Comparison of ENCODE assay signal across 26 mouse cellular contexts in the genomic region with DNA sequence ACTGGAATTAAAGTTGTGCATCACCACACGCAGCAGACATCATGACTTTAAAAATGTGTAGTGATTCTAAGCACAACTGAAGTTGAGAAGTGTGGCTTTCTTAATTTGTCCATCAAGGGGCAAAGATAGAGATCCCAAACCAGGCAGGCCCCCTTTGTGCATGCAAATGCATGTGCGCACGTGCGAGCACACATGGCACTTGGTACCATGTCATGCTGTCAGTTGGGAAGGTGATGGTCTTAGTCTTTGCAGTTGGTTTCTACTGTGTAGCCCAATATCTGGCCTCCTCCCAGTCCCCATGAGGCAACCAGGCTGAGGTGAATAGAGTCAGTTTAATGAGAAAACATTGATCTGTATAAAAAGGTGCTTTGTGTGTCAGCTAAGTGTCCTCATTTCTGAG. TPM values are rescaled to one million over a fixed set of nuclear protein-coding genes. Genes with fewer than 3 reads are reported as not detected.
A peak's percentile ranks its signal among the peaks of the same experiment; 100 is the strongest.
DNase-seq lines count a peak whose midpoint lies in the region; ATAC-seq and TF ChIP-seq lines count a peak whose summit lies in the region.
"Had no signal": no experiment of that assay in that cellular context is flagged by ENCODE, and none has a peak within 500 bp of the region (broad histone marks: within the 10 kb centered on the region; RNA-seq: fewer than 3 reads in every experiment).

No protein-coding gene starts in this region.

- peak; percentile 54 for DNase-seq in gastrocnemius, adult 2 months
- DNase-seq in gastrocnemius, postnatal 10 days: no peak
- no peak for DNase-seq in heart, embryonic 10.5 days (ENCODE audit: low spot score)
- DNase-seq in left cerebral cortex, postnatal 36 days (ENCODE audit: low spot score in 2 of 2): no peak
- DNase-seq: adrenal gland, adult 2 months; adrenal gland, postnatal 14 days; cerebellum, adult 11 months; cerebellum, adult 9-11 months; gastrocnemius, postnatal 14 days; heart, adult 11 months; kidney, adult 11 months; kidney, adult 8-10 months had no signal

- no peak overlapping the region for H3K9ac ChIP-seq in heart, embryonic 14.5 days (ENCODE audit: low read length)
- H3K9ac ChIP-seq: embryonic facial prominence, embryonic 12.5 days; embryonic facial prominence, embryonic 15.5 days; forebrain, embryonic 12.5 days; hindbrain, embryonic 13.5 days; intestine, embryonic 15.5 days had no signal

- H3K4me3 ChIP-seq in gastrocnemius, adult 2 months: no peak overlapping the region
- H3K4me3 ChIP-seq in heart, embryonic 14.5 days (ENCODE audit: control insufficient read depth in 1 of 2, insufficient read depth in 1 of 2, low read depth in 1 of 2, low read length in 2 of 2): no peak overlapping the region
- H3K4me3 ChIP-seq in heart, embryonic 10.5 days: no peak overlapping the region
- no peak overlapping the region for H3K4me3 ChIP-seq in myocyte
- H3K4me3 ChIP-seq: embryonic facial prominence, embryonic 12.5 days; embryonic facial prominence, embryonic 15.5 days; forebrain, embryonic 12.5 days; hindbrain, embryonic 10.5 days; hindbrain, embryonic 13.5 days; intestine, embryonic 15.5 days had no signal

- H3K79me2 ChIP-seq in myocyte (ENCODE audit: control insufficient read depth, insufficient read depth): no peaks in the 10 kb centered on the region

- WGBS in heart, embryonic 14.5 days: 93% methylated on average over 4 of the region's 4 CpGs
- 91% methylated on average over 4 of the region's 4 CpGs for WGBS in heart, embryonic 10.5 days

- no peak for ATAC-seq in heart, embryonic 14.5 days (ENCODE audit: insufficient number of reproducible peaks, insufficient read depth, low FRiP score, low read depth)
- ATAC-seq: CD4-positive, CD25-positive, alpha-beta regulatory T cell, adult 4 months; hindbrain, embryonic 16.5 days; intestine, embryonic 15.5 days had no signal

- peaks cover 33% of the 10 kb centered on the region for H3K36me3 ChIP-seq in heart, embryonic 14.5 days (ENCODE audit: control insufficient read depth, insufficient read depth, low read length)
- H3K36me3 ChIP-seq in heart, embryonic 10.5 days: peaks cover 37% of the 10 kb centered on the region
- peaks cover 5% of the 10 kb centered on the region for H3K36me3 ChIP-seq in myocyte (ENCODE audit: control insufficient read depth, insufficient read depth)

- no peak for TF ChIP-seq CTCF in gastrocnemius, adult 2 months (IDR thresholded peaks at IDR 0.05)

- peaks cover 37 to 58% of the 10 kb centered on the region in 2 experiments for H3K4me1 ChIP-seq in heart, embryonic 14.5 days (ENCODE audit: control insufficient read depth in 2 of 2, insufficient read depth in 2 of 2, low read length in 2 of 2)
- H3K4me1 ChIP-seq in heart, embryonic 10.5 days: peaks cover 32% of the 10 kb centered on the region

- intact Hi-C loops in gastrocnemius, adult 2 months (cut with DNase I): no loop called here
- intact Hi-C loops in left cerebral cortex, postnatal 36 days (cut with DNase I): no loop called here

- no peaks in the 10 kb centered on the region for H3K9me3 ChIP-seq in heart, embryonic 14.5 days (ENCODE audit: control insufficient read depth, low read length)
- no peaks in the 10 kb centered on the region for H3K9me3 ChIP-seq in heart, embryonic 10.5 days
- H3K9me3 ChIP-seq: embryonic facial prominence, embryonic 12.5 days; embryonic facial prominence, embryonic 15.5 days; forebrain, embryonic 12.5 days; hindbrain, embryonic 10.5 days; hindbrain, embryonic 13.5 days; intestine, embryonic 15.5 days had no signal

- H3ac ChIP-seq in myocyte (ENCODE audit: control insufficient read depth, insufficient read length): no peak overlapping the region

- no peak overlapping the region for H3K4me2 ChIP-seq in heart, embryonic 14.5 days (ENCODE audit: low read length)
- H3K4me2 ChIP-seq in myocyte (ENCODE audit: low read depth): no peak overlapping the region
- H3K4me2 ChIP-seq: embryonic facial prominence, embryonic 12.5 days; embryonic facial prominence, embryonic 15.5 days; forebrain, embryonic 12.5 days; hindbrain, embryonic 13.5 days; intestine, embryonic 15.5 days had no signal

- no peaks in the 10 kb centered on the region for H3K27me3 ChIP-seq in heart, embryonic 14.5 days (ENCODE audit: control insufficient read depth, insufficient read depth, low read length)
- no peaks in the 10 kb centered on the region for H3K27me3 ChIP-seq in heart, embryonic 10.5 days (ENCODE audit: insufficient read depth, poor library complexity, severe bottlenecking)
- H3K27me3 ChIP-seq in myocyte (ENCODE audit: control insufficient read depth, insufficient read depth, insufficient read length): no peaks in the 10 kb centered on the region
- H3K27me3 ChIP-seq: embryonic facial prominence, embryonic 12.5 days; embryonic facial prominence, embryonic 15.5 days; forebrain, embryonic 12.5 days; hindbrain, embryonic 13.5 days; intestine, embryonic 15.5 days had no signal

- peak overlapping the region; percentile 91 for H3K27ac ChIP-seq in gastrocnemius, adult 2 months
- H3K27ac ChIP-seq in heart, embryonic 14.5 days (replicated peaks in 1 of 2; ENCODE audit: control insufficient read depth in 1 of 2, insufficient read depth in 1 of 2, low read depth in 2 of 2, low read length in 2 of 2): peak overlapping the region; percentile 24 to 57; a peak in 3 of 4 replicates
- no peak overlapping the region for H3K27ac ChIP-seq in heart, embryonic 10.5 days
- H3K27ac ChIP-seq: embryonic facial prominence, embryonic 12.5 days; embryonic facial prominence, embryonic 15.5 days; hindbrain, embryonic 10.5 days; hindbrain, embryonic 13.5 days; intestine, embryonic 15.5 days had no signal

- peak; percentile 16 for TF ChIP-seq POLR2A in myocyte (IDR thresholded peaks at IDR 0.05; ENCODE audit: insufficient read length, low read depth)

TF ChIP-seq in myocyte, 11 proteins besides CTCF, POLR2A, EP300 and RAD21:
- peak; percentile 56 for TF ChIP-seq POLR2AphosphoS2 (IDR thresholded peaks at IDR 0.05; ENCODE audit: insufficient read length, low read depth)
- TF ChIP-seq MYOD1 (IDR thresholded peaks at IDR 0.05; ENCODE audit: control insufficient read depth in 1 of 3, insufficient read length in 2 of 3, low read depth in 2 of 3): no peak

RNA-seq across cellular contexts. Expression of gene Ankrd23, which starts 6.8 kb away (rescaled TPM):
- total RNA-seq in gastrocnemius, adult 2 months (2021): 1,000 to 10,000 TPM; 1,971 to 4,216 TPM
- 100 to 1,000 TPM; 419 to 469 TPM for total RNA-seq in gastrocnemius, postnatal 10 days (2021)
- polyA plus RNA-seq in heart, embryonic 14.5 days (2014; fragmentation: Nextera tagmentation; extraction: Ambion mirVana): 18.9 and 19.4 TPM in 2 replicates
- polyA plus RNA-seq in heart, embryonic 10.5 days (2016; fragmentation: Nextera tagmentation; extraction: Ambion mirVana): 16.7 and 19.0 TPM in 2 replicates
- polyA plus RNA-seq in myocyte (2012; fragmentation: generic; extraction: Trizol): 78.6 TPM
- total RNA-seq in left cerebral cortex, postnatal 36 days (2021): 1 to 10 TPM; 3.1 to 9.6 TPM

RNA-seq across cellular contexts. Expression of gene Gm42417, which starts 9.4 kb away (rescaled TPM):
- total RNA-seq in gastrocnemius, adult 2 months (2021): 1,000 to 10,000 TPM in 1 of 2 experiments, 100 to 1,000 TPM in 1; 819 to 1,877 TPM
- total RNA-seq in gastrocnemius, postnatal 10 days (2021): 100 to 1,000 TPM; 193 to 229 TPM
- not detected in 2 replicates for polyA plus RNA-seq in heart, embryonic 14.5 days (2014; fragmentation: Nextera tagmentation; extraction: Ambion mirVana)
- 0.20 and 1.0 TPM in 2 replicates for polyA plus RNA-seq in heart, embryonic 10.5 days (2016; fragmentation: Nextera tagmentation; extraction: Ambion mirVana)
- 0.13 TPM for polyA plus RNA-seq in myocyte (2012; fragmentation: generic; extraction: Trizol)
- not detected for total RNA-seq in left cerebral cortex, postnatal 36 days (2021)
- total RNA-seq: adrenal gland, adult 2 months; adrenal gland, postnatal 4 days; common myeloid progenitor, adult 5-6 weeks; MEL had no signal
- polyA plus RNA-seq: adrenal gland, adult 2 months; heart, postnatal 0 days; hindbrain, embryonic 13.5 days had no signal

RNA-seq across cellular contexts. Expression of gene Ankrd39, which starts 17.4 kb away (rescaled TPM):
- 1 to 10 TPM; 7.2 to 9.3 TPM for total RNA-seq in gastrocnemius, adult 2 months (2021)
- total RNA-seq in gastrocnemius, postnatal 10 days (2021): 10 to 100 TPM; 10.9 to 11.4 TPM
- 27.2 and 29.0 TPM in 2 replicates for polyA plus RNA-seq in heart, embryonic 14.5 days (2014; fragmentation: Nextera tagmentation; extraction: Ambion mirVana)
- 23.9 and 24.5 TPM in 2 replicates for polyA plus RNA-seq in heart, embryonic 10.5 days (2016; fragmentation: Nextera tagmentation; extraction: Ambion mirVana)
- polyA plus RNA-seq in myocyte (2012; fragmentation: generic; extraction: Trizol): 17.9 TPM
- 10 to 100 TPM; 11.9 to 15.8 TPM for total RNA-seq in left cerebral cortex, postnatal 36 days (2021)

RNA-seq across cellular contexts. Expression of gene Cnnm3, which starts 18.2 kb away (rescaled TPM):
- 10 to 100 TPM in 1 of 2 experiments, 1 to 10 TPM in 1; 9.7 to 12.0 TPM for total RNA-seq in gastrocnemius, adult 2 months (2021)
- total RNA-seq in gastrocnemius, postnatal 10 days (2021): 10 to 100 TPM; 14.5 to 18.2 TPM
- polyA plus RNA-seq in heart, embryonic 14.5 days (2014; fragmentation: Nextera tagmentation; extraction: Ambion mirVana): 3.7 and 3.9 TPM in 2 replicates
- 1.5 and 2.5 TPM in 2 replicates for polyA plus RNA-seq in heart, embryonic 10.5 days (2016; fragmentation: Nextera tagmentation; extraction: Ambion mirVana)
- 10.2 TPM for polyA plus RNA-seq in myocyte (2012; fragmentation: generic; extraction: Trizol)
- 10 to 100 TPM; 30.4 to 32.9 TPM for total RNA-seq in left cerebral cortex, postnatal 36 days (2021)

RNA-seq across cellular contexts. Expression of gene Sema4c, which starts 28.3 kb away (rescaled TPM):
- total RNA-seq in gastrocnemius, adult 2 months (2021): 10 to 100 TPM in 1 of 2 experiments, 1 to 10 TPM in 1; 6.8 to 10.0 TPM
- total RNA-seq in gastrocnemius, postnatal 10 days (2021): 10 to 100 TPM; 16.3 to 22.4 TPM
- polyA plus RNA-seq in heart, embryonic 14.5 days (2014; fragmentation: Nextera tagmentation; extraction: Ambion mirVana): 1.3 and 1.6 TPM in 2 replicates
- 12.2 and 15.2 TPM in 2 replicates for polyA plus RNA-seq in heart, embryonic 10.5 days (2016; fragmentation: Nextera tagmentation; extraction: Ambion mirVana)
- polyA plus RNA-seq in myocyte (2012; fragmentation: generic; extraction: Trizol): 30.7 TPM
- total RNA-seq in left cerebral cortex, postnatal 36 days (2021): 10 to 100 TPM; 15.8 to 16.4 TPM

Comparison
In these comparisons a context has a peak if more than half of its experiments do, and no peak if none do; other contexts are left out.
1. RNA of gene Ankrd23, which starts 6.8 kb away (total RNA-seq): 1,971 to 4,216 TPM in gastrocnemius, adult 2 months and 419 to 469 TPM in gastrocnemius, postnatal 10 days; 3.1 to 9.6 TPM in left cerebral cortex, postnatal 36 days; every median in the first group is over 10 times any median in the second.
2. RNA of gene Gm42417, which starts 9.4 kb away (total RNA-seq): 819 to 1,877 TPM in gastrocnemius, adult 2 months and 193 to 229 TPM in gastrocnemius, postnatal 10 days; not detected in left cerebral cortex, postnatal 36 days; every median in the first group is over 100 times any median in the second.